Mouse (Mus musculus) liver, embryonic 14.5 days (tissue): Measurements from ENCODE around the gene Vegfb.

ENCODE experiments used
- CTCF ChIP-seq: IDR thresholded peaks from 2 replicates; pipeline ENCODE4 v1.5.1; 2016; ENCODE audit warnings: antibody characterized with exemption, low read depth, control low read depth
- EP300 ChIP-seq: IDR thresholded peaks from 2 replicates; pipeline ENCODE4 v1.6.1; 2016; ENCODE audit warnings: antibody characterized with exemption, low read depth

- TF ChIP-seq CTCF (no peak), EP300 (no peak)
Measured at GRCm38 (mm10) chr19:6949532-6949931, 37.9 kb downstream of the Vegfb start.
